Mouse (Mus musculus) adrenal gland, postnatal 25 days (tissue): ENCODE results near the gene 1500009L16Rik. TPM values are rescaled to one million over a fixed set of nuclear protein-coding genes. Genes with fewer than 3 reads are reported as not detected.

Source experiments
- DNase-seq: peaks from one replicate; pipeline ENCODE4 v3.0.0; 2021; ENCODE audit warnings: mixed read lengths
- total RNA-seq: library from RNA; stranded (reverse); gene quantifications from 2 replicates; pipeline ENCODE4 v1.2.3, GENCODE M21; 2021

The 1500009L16Rik gene
- total RNA-seq, 1 experiment from 2014 or later = 19.2 TPM

- DNase-seq = no peak
These were observed 37.9 kb downstream of the 1500009L16Rik start for GRCm38 (mm10) chr10:83760535-83760934.

GRCm38 (mm10) chr10:83763891-83764290 lies 41.2 kb downstream of the 1500009L16Rik start:
- no peak for DNase-seq

- no peak for DNase-seq
These were observed 44.2 kb downstream of the 1500009L16Rik start for GRCm38 (mm10) chr10:83766882-83767281.

- peak; percentile 59 for DNase-seq
These were observed 53.7 kb downstream of the 1500009L16Rik start for GRCm38 (mm10) chr10:83776272-83776878.

- no peak for DNase-seq
These were observed 54.6 kb downstream of the 1500009L16Rik start for GRCm38 (mm10) chr10:83777253-83777652.

GRCm38 (mm10) chr10:83781854-83782253 lies 59.2 kb downstream of the 1500009L16Rik start:
- no peak for DNase-seq

GRCm38 (mm10) chr10:83782371-83783120 lies 59.9 kb downstream of the 1500009L16Rik start:
- no peak for DNase-seq

- DNase-seq = no peak
These were observed 62.3 kb downstream of the 1500009L16Rik start for GRCm38 (mm10) chr10:83785003-83785402.

GRCm38 (mm10) chr10:83785627-83786392 lies 63.1 kb downstream of the 1500009L16Rik start:
- DNase-seq = no peak

- DNase-seq = no peak
These were observed 72.4 kb downstream of the 1500009L16Rik start for GRCm38 (mm10) chr10:83795088-83795487.

GRCm38 (mm10) chr10:83795500-83795899 lies 72.8 kb downstream of the 1500009L16Rik start:
- no peak for DNase-seq

- no peak for DNase-seq
These were observed 81.4 kb downstream of the 1500009L16Rik start for GRCm38 (mm10) chr10:83804021-83804420.

GRCm38 (mm10) chr10:83805201-83805718 lies 82.6 kb downstream of the 1500009L16Rik start:
- peak; percentile 13 for DNase-seq

- no peak for DNase-seq
These were observed 84.6 kb downstream of the 1500009L16Rik start for GRCm38 (mm10) chr10:83807251-83807650.

Other genes starting within 250 kb of the 1500009L16Rik start
- 0.88 and 1.0 TPM in 2 replicates for gene Aldh1l2, start 188.7 kb upstream of the 1500009L16Rik start, total RNA-seq
- gene Washc4, start 179.1 kb upstream of the 1500009L16Rik start, total RNA-seq = 26.5 and 29.9 TPM in 2 replicates
- gene Appl2, start 74.1 kb upstream of the 1500009L16Rik start, total RNA-seq = 181 and 261 TPM in 2 replicates